11 mouse cellular contexts compared by ENCODE assay signal in genomic region chr13:37462049-37462702, GRCm38 (mm10).
DNase-seq lines count a peak whose midpoint lies in the region; ATAC-seq and TF ChIP-seq lines count a peak whose summit lies in the region.
"Had no signal": no experiment of that assay in that cellular context is flagged by ENCODE, and none has a peak within 500 bp of the region (broad histone marks: within the 10 kb centered on the region; RNA-seq: fewer than 3 reads in every experiment).

No protein-coding gene starts in this region.

- no peaks in the 10 kb centered on the region for H3K36me3 ChIP-seq in liver, postnatal 0 days (replicated peaks; ENCODE audit: insufficient read depth, low read length)
- no peaks in the 10 kb centered on the region for H3K36me3 ChIP-seq in small intestine, adult 2 months (ENCODE audit: control insufficient read depth, insufficient read depth, low read length)
- no peaks in the 10 kb centered on the region for H3K36me3 ChIP-seq in kidney, embryonic 14.5 days (ENCODE audit: control insufficient read depth, insufficient read depth, low read length)
- H3K36me3 ChIP-seq: kidney, embryonic 15.5 days had no signal

- no peak overlapping the region for H3K9ac ChIP-seq in liver, postnatal 0 days (replicated peaks)
- H3K9ac ChIP-seq in kidney, embryonic 14.5 days (ENCODE audit: low read depth, low read length), result no peak overlapping the region
- H3K9ac ChIP-seq: kidney, embryonic 15.5 days had no signal

- no peak for TF ChIP-seq CTCF in liver, postnatal 0 days (IDR thresholded peaks at IDR 0.05; ENCODE audit: low read depth)
- TF ChIP-seq CTCF in small intestine, adult 2 months (IDR thresholded peaks at IDR 0.05; ENCODE audit: extremely low read depth, insufficient read length, insufficient replicate concordance, low read depth, low read length), result no peak

- no peak overlapping the region for H3K4me3 ChIP-seq in liver, postnatal 0 days (ENCODE audit: low read depth, low read length)
- H3K4me3 ChIP-seq in small intestine, adult 2 months (ENCODE audit: low read depth, low read length), result no peak overlapping the region
- H3K4me3 ChIP-seq in kidney, embryonic 14.5 days (ENCODE audit: low read length), result no peak overlapping the region
- H3K4me3 ChIP-seq: kidney, embryonic 15.5 days; myocyte had no signal

- TF ChIP-seq POLR2A in small intestine, adult 2 months (IDR thresholded peaks at IDR 0.05; ENCODE audit: low read depth, low read length), result no peak

- WGBS in liver, postnatal 0 days (ENCODE audit: insufficient replicate concordance), result 60% methylated on average over 12 of the region's 12 CpGs
- WGBS in small intestine, adult 2 months, result 82% methylated on average over 12 of the region's 12 CpGs
- 90% methylated on average over 12 of the region's 12 CpGs for WGBS in kidney, embryonic 14.5 days

- no peak for TF ChIP-seq EP300 in liver, postnatal 0 days (IDR thresholded peaks at IDR 0.05; ENCODE audit: low read depth)

- ATAC-seq in common myeloid progenitor, adult 5-6 weeks (replicated peaks; ENCODE audit: low read depth, poor library complexity, severe bottlenecking), result peak; percentile 79
- peak; percentile 24; the same call in 1 of the 2 replicates for ATAC-seq in liver, postnatal 0 days
- no peak for ATAC-seq in kidney, embryonic 14.5 days (ENCODE audit: low FRiP score, low TSS enrichment)

- 0 out of 2 replicates have a peak overlapping the region, but pooled peaks have one; percentile 35 for H3K27ac ChIP-seq in liver, postnatal 0 days (ENCODE audit: low read depth)
- peak overlapping the region; percentile 6; the same call in 1 of the 2 replicates for H3K27ac ChIP-seq in small intestine, adult 2 months (ENCODE audit: insufficient read depth, low read depth, low read length)
- H3K27ac ChIP-seq in kidney, embryonic 14.5 days (ENCODE audit: low read depth, low read length), result no peak overlapping the region
- H3K27ac ChIP-seq: kidney, embryonic 15.5 days had no signal

- H3K4me1 ChIP-seq in liver, postnatal 0 days (ENCODE audit: insufficient read depth), result peaks cover 23% of the 10 kb centered on the region
- peaks cover 39% of the 10 kb centered on the region; the same call in 1 of the 2 replicates for H3K4me1 ChIP-seq in small intestine, adult 2 months (ENCODE audit: control insufficient read depth, insufficient read depth, insufficient read length, low read length)
- peaks cover 11% of the 10 kb centered on the region for H3K4me1 ChIP-seq in kidney, embryonic 14.5 days (ENCODE audit: control insufficient read depth, insufficient read depth, low read length)

- no peaks in the 10 kb centered on the region for H3K27me3 ChIP-seq in liver, postnatal 0 days (ENCODE audit: insufficient read depth, low read length)
- no peaks in the 10 kb centered on the region for H3K27me3 ChIP-seq in small intestine, adult 2 months (ENCODE audit: control insufficient read depth, insufficient read depth, low read length)
- no peaks in the 10 kb centered on the region for H3K27me3 ChIP-seq in kidney, embryonic 14.5 days (ENCODE audit: control insufficient read depth, insufficient read depth, low read length)
- H3K27me3 ChIP-seq: kidney, embryonic 15.5 days had no signal

- peak; percentile 49 for DNase-seq in ovary, postnatal 36 days (ENCODE audit: low spot score)
- DNase-seq in ovary, postnatal 10 days (ENCODE audit: low spot score), result no peak
- no peak for DNase-seq in liver, postnatal 0 days
- DNase-seq in embryo, embryonic 9.5 days (ENCODE audit: extremely low spot score), result no peak
- DNase-seq: spleen, adult 18-20 months; thymus, postnatal 36 days had no signal

- H3K9me3 ChIP-seq in liver, postnatal 0 days (ENCODE audit: low read length), result no peaks in the 10 kb centered on the region
- H3K9me3 ChIP-seq in kidney, embryonic 14.5 days (ENCODE audit: control insufficient read depth, low read length), result no peaks in the 10 kb centered on the region
- H3K9me3 ChIP-seq: kidney, embryonic 15.5 days had no signal

- no peak overlapping the region for H3K4me2 ChIP-seq in liver, postnatal 0 days (ENCODE audit: low read depth, low read length)
- no peak overlapping the region for H3K4me2 ChIP-seq in kidney, embryonic 14.5 days (replicated peaks; ENCODE audit: low read depth, low read length)
- H3K4me2 ChIP-seq: kidney, embryonic 15.5 days had no signal
